ENCODE assay signal across 28 mouse cellular contexts in the genomic region with DNA sequence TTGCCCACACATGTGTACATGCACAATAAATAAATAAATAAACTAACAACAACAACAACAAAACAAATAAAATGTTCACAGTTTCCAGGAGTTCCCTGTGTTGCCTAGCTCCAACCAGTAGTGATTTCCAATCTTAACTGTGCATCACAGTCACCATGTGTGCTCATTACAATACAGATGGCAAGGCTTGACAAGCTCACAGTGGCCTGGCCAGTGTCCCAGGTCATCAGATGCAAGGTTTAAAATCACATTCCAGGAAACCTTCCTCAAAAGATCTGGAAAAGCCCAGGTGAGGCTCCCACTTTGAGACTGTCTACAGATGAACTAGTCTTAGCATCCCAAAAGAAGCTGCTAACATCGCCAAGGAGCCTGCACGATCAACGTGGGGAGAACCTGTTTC.
DNase-seq lines count a peak whose midpoint lies in the region; ATAC-seq and TF ChIP-seq lines count a peak whose summit lies in the region.
"Had no signal": no experiment of that assay in that cellular context is flagged by ENCODE, and none has a peak within 500 bp of the region (broad histone marks: within the 10 kb centered on the region; RNA-seq: fewer than 3 reads in every experiment).

No protein-coding gene starts in this region.

- no peaks in the 10 kb centered on the region for H3K9me3 ChIP-seq in forebrain, embryonic 12.5 days
- H3K9me3 ChIP-seq in forebrain, postnatal 0 days (ENCODE audit: low read length), result no peaks in the 10 kb centered on the region
- no peaks in the 10 kb centered on the region for H3K9me3 ChIP-seq in hindbrain, embryonic 15.5 days
- H3K9me3 ChIP-seq in hindbrain, embryonic 10.5 days, result no peaks in the 10 kb centered on the region
- no peaks in the 10 kb centered on the region for H3K9me3 ChIP-seq in forebrain, embryonic 13.5 days (replicated peaks)
- H3K9me3 ChIP-seq in forebrain, embryonic 16.5 days (ENCODE audit: control insufficient read depth, low read length), result no peaks in the 10 kb centered on the region
- H3K9me3 ChIP-seq: embryonic facial prominence, embryonic 13.5 days; heart, embryonic 10.5 days; heart, embryonic 15.5 days; kidney, embryonic 15.5 days; limb, embryonic 12.5 days; liver, embryonic 15.5 days had no signal

- H3K4me3 ChIP-seq in forebrain, embryonic 12.5 days (replicated peaks), result no peak overlapping the region
- no peak overlapping the region for H3K4me3 ChIP-seq in forebrain, postnatal 0 days (ENCODE audit: low read depth, low read length)
- no peak overlapping the region for H3K4me3 ChIP-seq in hindbrain, embryonic 15.5 days
- H3K4me3 ChIP-seq in hindbrain, embryonic 10.5 days, result no peak overlapping the region
- no peak overlapping the region for H3K4me3 ChIP-seq in forebrain, embryonic 13.5 days
- H3K4me3 ChIP-seq in forebrain, embryonic 16.5 days (replicated peaks; ENCODE audit: low read length), result no peak overlapping the region
- H3K4me3 ChIP-seq: embryonic facial prominence, embryonic 13.5 days; heart, embryonic 10.5 days; heart, embryonic 15.5 days; kidney, embryonic 15.5 days; layer of hippocampus, adult 2 months; left cerebral cortex, adult 2 months; limb, embryonic 12.5 days; liver, embryonic 15.5 days had no signal

- no peak for TF ChIP-seq CTCF in forebrain, postnatal 0 days (IDR thresholded peaks at IDR 0.05; ENCODE audit: low read depth)

- DNase-seq in forebrain, postnatal 0 days, result no peak
- DNase-seq in hindbrain, embryonic 10.5 days (ENCODE audit: low spot score), result no peak
- DNase-seq in adrenal gland, postnatal 4 days (ENCODE audit: low spot score in 2 of 2), result no peak
- DNase-seq: adrenal gland, postnatal 14 days; cerebellum, adult 2 months; gastrocnemius, postnatal 14 days; heart, adult 11 months; heart, postnatal 36 days; kidney, adult 11 months; lung, embryonic 14.5 days; lung, postnatal 14 days; right cerebral cortex, postnatal 25 days; spleen, adult 18-20 months; thymus, postnatal 14 days had no signal

- H3K4me2 ChIP-seq in forebrain, embryonic 12.5 days, result peak overlapping the region; percentile 17; the same call in 1 of the 2 replicates
- no peak overlapping the region for H3K4me2 ChIP-seq in forebrain, postnatal 0 days (ENCODE audit: low read depth)
- no peak overlapping the region for H3K4me2 ChIP-seq in hindbrain, embryonic 15.5 days
- peak overlapping the region; percentile 15; the same call in 1 of the 2 replicates for H3K4me2 ChIP-seq in forebrain, embryonic 13.5 days
- H3K4me2 ChIP-seq in forebrain, embryonic 16.5 days (ENCODE audit: low read length), result peak overlapping the region; percentile 27; the same call in 1 of the 2 replicates
- H3K4me2 ChIP-seq: embryonic facial prominence, embryonic 13.5 days; heart, embryonic 15.5 days; kidney, embryonic 15.5 days; limb, embryonic 12.5 days; liver, embryonic 15.5 days; lung, embryonic 14.5 days had no signal

- peaks cover 27% of the 10 kb centered on the region for H3K4me1 ChIP-seq in forebrain, embryonic 12.5 days
- H3K4me1 ChIP-seq in forebrain, postnatal 0 days (ENCODE audit: insufficient read depth), result no peaks in the 10 kb centered on the region; the same call in 1 of the 2 replicates
- peaks cover 18% of the 10 kb centered on the region for H3K4me1 ChIP-seq in hindbrain, embryonic 15.5 days (replicated peaks)
- peaks cover 38% of the 10 kb centered on the region for H3K4me1 ChIP-seq in hindbrain, embryonic 10.5 days (replicated peaks)
- H3K4me1 ChIP-seq in forebrain, embryonic 13.5 days, result peaks cover 36% of the 10 kb centered on the region
- H3K4me1 ChIP-seq in forebrain, embryonic 16.5 days (replicated peaks; ENCODE audit: control insufficient read depth, insufficient read depth, low read length), result peaks cover 16% of the 10 kb centered on the region

- no peaks in the 10 kb centered on the region for H3K36me3 ChIP-seq in forebrain, embryonic 12.5 days (replicated peaks)
- H3K36me3 ChIP-seq in forebrain, postnatal 0 days (ENCODE audit: insufficient read depth), result no peaks in the 10 kb centered on the region
- no peaks in the 10 kb centered on the region for H3K36me3 ChIP-seq in hindbrain, embryonic 15.5 days
- no peaks in the 10 kb centered on the region for H3K36me3 ChIP-seq in hindbrain, embryonic 10.5 days
- no peaks in the 10 kb centered on the region for H3K36me3 ChIP-seq in forebrain, embryonic 13.5 days (ENCODE audit: poor library complexity, severe bottlenecking)
- no peaks in the 10 kb centered on the region for H3K36me3 ChIP-seq in forebrain, embryonic 16.5 days (ENCODE audit: control insufficient read depth, insufficient read depth)
- H3K36me3 ChIP-seq: embryonic facial prominence, embryonic 13.5 days; heart, embryonic 10.5 days; heart, embryonic 15.5 days; kidney, embryonic 15.5 days; limb, embryonic 12.5 days; liver, embryonic 15.5 days had no signal

- H3K27ac ChIP-seq in forebrain, embryonic 12.5 days, result peak overlapping the region; percentile 65
- H3K27ac ChIP-seq in forebrain, postnatal 0 days (ENCODE audit: low read depth, low read length), result no peak overlapping the region
- H3K27ac ChIP-seq in hindbrain, embryonic 15.5 days (replicated peaks), result 0 out of 2 replicates have a peak overlapping the region, but pooled peaks have one; percentile 4
- no peak overlapping the region for H3K27ac ChIP-seq in hindbrain, embryonic 10.5 days
- peak overlapping the region; percentile 64 for H3K27ac ChIP-seq in forebrain, embryonic 13.5 days
- peak overlapping the region; percentile 65 for H3K27ac ChIP-seq in forebrain, embryonic 16.5 days (ENCODE audit: low read length)
- H3K27ac ChIP-seq: embryonic facial prominence, embryonic 13.5 days; heart, embryonic 10.5 days; heart, embryonic 15.5 days; kidney, embryonic 15.5 days; layer of hippocampus, adult 2 months; left cerebral cortex, adult 2 months; limb, embryonic 12.5 days; liver, embryonic 15.5 days had no signal

- no peak overlapping the region for H3K9ac ChIP-seq in forebrain, embryonic 12.5 days
- H3K9ac ChIP-seq in forebrain, postnatal 0 days, result no peak overlapping the region
- no peak overlapping the region for H3K9ac ChIP-seq in hindbrain, embryonic 15.5 days
- no peak overlapping the region for H3K9ac ChIP-seq in forebrain, embryonic 13.5 days
- no peak overlapping the region for H3K9ac ChIP-seq in forebrain, embryonic 16.5 days (replicated peaks; ENCODE audit: low read depth, low read length)
- H3K9ac ChIP-seq: embryonic facial prominence, embryonic 13.5 days; heart, embryonic 15.5 days; kidney, embryonic 15.5 days; limb, embryonic 12.5 days; liver, embryonic 15.5 days; lung, embryonic 14.5 days had no signal

- no peak for ATAC-seq in forebrain, embryonic 12.5 days (ENCODE audit: low FRiP score)
- ATAC-seq in forebrain, postnatal 0 days, result no peak
- ATAC-seq in hindbrain, embryonic 15.5 days (ENCODE audit: low FRiP score, low read depth), result no peak
- 0 out of 2 replicates have a peak, but pooled peaks have one; percentile 20 for ATAC-seq in forebrain, embryonic 13.5 days
- ATAC-seq in forebrain, embryonic 16.5 days, result peak; percentile 44
- ATAC-seq: CD4-positive, CD25-positive, alpha-beta regulatory T cell, adult 4 months; inflammation-experienced regulatory T-cells, adult 6 months had no signal

- peaks cover 25% of the 10 kb centered on the region for H3K27me3 ChIP-seq in forebrain, embryonic 12.5 days
- H3K27me3 ChIP-seq in forebrain, postnatal 0 days (ENCODE audit: insufficient read depth, low read length), result no peaks in the 10 kb centered on the region
- no peaks in the 10 kb centered on the region for H3K27me3 ChIP-seq in hindbrain, embryonic 15.5 days
- H3K27me3 ChIP-seq in hindbrain, embryonic 10.5 days (ENCODE audit: insufficient read depth, poor library complexity, severe bottlenecking), result peaks cover 8% of the 10 kb centered on the region
- peaks cover 26% of the 10 kb centered on the region for H3K27me3 ChIP-seq in forebrain, embryonic 13.5 days
- H3K27me3 ChIP-seq in forebrain, embryonic 16.5 days (replicated peaks; ENCODE audit: control insufficient read depth, insufficient read depth, low read length), result no peaks in the 10 kb centered on the region
- H3K27me3 ChIP-seq: embryonic facial prominence, embryonic 13.5 days; heart, embryonic 15.5 days; kidney, embryonic 15.5 days; liver, embryonic 15.5 days had no signal

- WGBS in forebrain, embryonic 12.5 days, result 82% methylated on average over 3 of the region's 3 CpGs
- 43% methylated on average over 3 of the region's 3 CpGs for WGBS in forebrain, postnatal 0 days
- 74% methylated on average over 3 of the region's 3 CpGs for WGBS in hindbrain, embryonic 15.5 days
- WGBS in hindbrain, embryonic 10.5 days, result 92% methylated on average over 3 of the region's 3 CpGs
- 54% methylated on average over 3 of the region's 3 CpGs for WGBS in forebrain, embryonic 13.5 days
- WGBS in forebrain, embryonic 16.5 days, result 38% methylated on average over 3 of the region's 3 CpGs

Comparison
In these comparisons a context has a peak if more than half of its experiments do, and no peak if none do; other contexts are left out.
1. ATAC-seq: peak in forebrain, embryonic 13.5 days (single experiment) and forebrain, embryonic 16.5 days (single experiment); none in forebrain, embryonic 12.5 days (single experiment), forebrain, postnatal 0 days (single experiment) and hindbrain, embryonic 15.5 days (single experiment).
2. H3K27ac ChIP-seq: peak in forebrain, embryonic 12.5 days (single experiment), hindbrain, embryonic 15.5 days (single experiment), forebrain, embryonic 13.5 days (single experiment) and forebrain, embryonic 16.5 days (single experiment); none in forebrain, postnatal 0 days (single experiment) and hindbrain, embryonic 10.5 days (single experiment).
3. H3K4me2 ChIP-seq: peak in forebrain, embryonic 12.5 days (single experiment), forebrain, embryonic 13.5 days (single experiment) and forebrain, embryonic 16.5 days (single experiment); none in forebrain, postnatal 0 days (single experiment) and hindbrain, embryonic 15.5 days (single experiment).